Mouse (Mus musculus) kidney, adult 18-20 months (tissue): ENCODE results near the gene Rab17.

ENCODE experiments used
- DNase-seq: peaks from one replicate; pipeline ENCODE4 v3.0.0; 2021

Rab17 gene

GRCm38 (mm10) chr1:90927308-90927707 is 42.2 kb downstream of the Rab17 start:
- DNase-seq: peak; percentile 22

- no peak for DNase-seq
These were observed 43.4 kb downstream of the Rab17 start for GRCm38 (mm10) chr1:90926030-90926429.

- DNase-seq: peak; percentile 28
These were observed 47.8 kb downstream of the Rab17 start for GRCm38 (mm10) chr1:90921687-90922086.

DNA sequence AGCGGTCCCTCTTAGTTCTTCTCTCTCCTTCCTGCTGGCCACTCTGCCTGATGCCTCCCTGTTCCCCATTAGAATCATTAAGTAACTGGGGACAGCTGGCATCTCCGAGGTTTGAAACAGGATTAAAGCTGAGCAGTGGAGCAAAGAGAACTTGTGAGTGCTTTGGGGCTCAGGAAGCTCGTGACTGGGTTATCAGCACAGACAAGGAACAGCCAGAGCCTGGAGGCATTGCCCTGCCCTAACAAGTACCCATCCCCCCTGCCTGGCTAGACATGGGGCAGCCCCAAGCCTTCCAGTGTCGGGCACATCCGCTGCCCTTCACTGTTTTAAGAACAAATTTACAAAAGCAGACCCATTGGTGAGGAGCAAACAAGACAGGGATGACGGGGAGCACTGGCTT is 52.0 kb downstream of the Rab17 start:
- no peak for DNase-seq

GRCm38 (mm10) chr1:90914948-90915569 is 54.4 kb downstream of the Rab17 start, which contains the start of gene Mlph:
TSS of gene Mlph (plus strand) at chr1:90915085.
- peak; percentile 68 for DNase-seq

DNA sequence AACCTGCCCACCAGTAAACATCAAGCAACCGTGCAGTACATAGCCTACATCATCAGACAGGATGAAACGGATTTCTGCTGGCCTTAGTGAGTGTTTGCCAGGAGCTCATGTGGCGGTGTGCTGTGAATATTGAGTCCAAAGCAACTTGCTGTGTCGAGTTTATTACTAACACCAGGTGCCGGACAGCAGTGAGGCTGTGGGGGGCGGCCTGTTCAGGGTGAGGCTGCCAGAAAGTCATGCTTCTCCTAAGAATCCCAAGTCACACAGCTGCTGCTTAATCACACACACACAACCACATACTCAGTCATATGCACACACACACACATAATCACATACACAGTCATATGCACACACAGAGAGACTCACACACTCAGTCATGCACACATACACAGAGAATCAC is 56.2 kb downstream of the Rab17 start:
- DNase-seq: no peak

- peak; percentile 79 for DNase-seq
These were observed 59.8 kb downstream of the Rab17 start for GRCm38 (mm10) chr1:90909631-90910152.

GRCm38 (mm10) chr1:90909161-90909560 is 60.3 kb downstream of the Rab17 start:
- DNase-seq: no peak
